ENCODE assay signal across 16 mouse cellular contexts in genomic region chr2:125015007-125015406, GRCm38 (mm10). TPM values are rescaled to one million over a fixed set of nuclear protein-coding genes. Genes with fewer than 3 reads are reported as not detected.
DNase-seq lines count a peak whose midpoint lies in the region; ATAC-seq and TF ChIP-seq lines count a peak whose summit lies in the region.
"Had no signal": no experiment of that assay in that cellular context is flagged by ENCODE, and none has a peak within 500 bp of the region (broad histone marks: within the 10 kb centered on the region; RNA-seq: fewer than 3 reads in every experiment).

No protein-coding gene starts in this region.

- no peak for TF ChIP-seq EP300 in lung, postnatal 0 days (IDR thresholded peaks at IDR 0.05)

- H3K4me1 ChIP-seq in lung, postnatal 0 days (ENCODE audit: insufficient read depth, low read depth, low read length): no peaks in the 10 kb centered on the region
- H3K4me1 ChIP-seq in lung, adult 2 months (ENCODE audit: control insufficient read depth, insufficient read depth, low read length): no peaks in the 10 kb centered on the region
- no peaks in the 10 kb centered on the region for H3K4me1 ChIP-seq in midbrain, embryonic 14.5 days (ENCODE audit: control insufficient read depth, insufficient read depth, low read length)
- H3K4me1 ChIP-seq: heart, embryonic 13.5 days had no signal

- WGBS in lung, postnatal 0 days: 64% methylated on average over 1 of the region's 1 CpGs
- WGBS in lung, adult 2 months: 39% methylated on average over 1 of the region's 1 CpGs
- WGBS in midbrain, embryonic 14.5 days: 94% methylated on average over 1 of the region's 1 CpGs

- no peak overlapping the region for H3K27ac ChIP-seq in lung, postnatal 0 days (ENCODE audit: low read length)
- no peak overlapping the region for H3K27ac ChIP-seq in midbrain, embryonic 14.5 days (replicated peaks; ENCODE audit: low read depth, low read length)
- H3K27ac ChIP-seq: heart, embryonic 13.5 days; hindbrain, postnatal 0 days had no signal

- H3K4me2 ChIP-seq in lung, postnatal 0 days (replicated peaks; ENCODE audit: low read depth, low read length): no peak overlapping the region
- H3K4me2 ChIP-seq in myocyte (ENCODE audit: low read depth): peak overlapping the region; percentile 37
- H3K4me2 ChIP-seq in midbrain, embryonic 14.5 days (ENCODE audit: low read length): no peak overlapping the region
- H3K4me2 ChIP-seq: heart, embryonic 13.5 days had no signal

- no peak overlapping the region for H3K9ac ChIP-seq in lung, postnatal 0 days (replicated peaks; ENCODE audit: low read depth)
- no peak overlapping the region for H3K9ac ChIP-seq in midbrain, embryonic 14.5 days (replicated peaks; ENCODE audit: low read length)
- H3K9ac ChIP-seq: heart, embryonic 13.5 days had no signal

- no peaks in the 10 kb centered on the region for H3K36me3 ChIP-seq in lung, postnatal 0 days (ENCODE audit: insufficient read depth, low read length)
- H3K36me3 ChIP-seq in myocyte (ENCODE audit: control insufficient read depth, insufficient read depth): no peaks in the 10 kb centered on the region
- H3K36me3 ChIP-seq in midbrain, embryonic 14.5 days (ENCODE audit: control insufficient read depth, insufficient read depth, low read length): no peaks in the 10 kb centered on the region
- H3K36me3 ChIP-seq: heart, embryonic 13.5 days had no signal

- 0 out of 2 replicates have a peak, but pooled peaks have one; percentile 5 for ATAC-seq in lung, postnatal 0 days
- ATAC-seq in midbrain, embryonic 14.5 days (ENCODE audit: low FRiP score, low TSS enrichment): no peak
- ATAC-seq: hindbrain, postnatal 0 days had no signal

- no peak for TF ChIP-seq CTCF in lung, postnatal 0 days (IDR thresholded peaks at IDR 0.05)
- no peak for TF ChIP-seq CTCF in lung, adult 2 months (IDR thresholded peaks at IDR 0.05; ENCODE audit: insufficient read depth, low read length)

- TF ChIP-seq POLR2A in lung, adult 2 months (IDR thresholded peaks at IDR 0.05; ENCODE audit: borderline replicate concordance, extremely low read depth, low read depth, low read length): no peak
- TF ChIP-seq POLR2A in myocyte (IDR thresholded peaks at IDR 0.05; ENCODE audit: insufficient read length, low read depth): no peak

- H3K79me2 ChIP-seq in myocyte (ENCODE audit: control insufficient read depth, insufficient read depth): no peaks in the 10 kb centered on the region

- H3K4me3 ChIP-seq in lung, postnatal 0 days (ENCODE audit: low read depth, low read length): no peak overlapping the region
- H3K4me3 ChIP-seq in lung, adult 2 months (replicated peaks; ENCODE audit: extremely low read depth, low read depth, low read length): no peak overlapping the region
- H3K4me3 ChIP-seq in myocyte: no peak overlapping the region
- H3K4me3 ChIP-seq in midbrain, embryonic 14.5 days (replicated peaks; ENCODE audit: low read depth, low read length): no peak overlapping the region
- H3K4me3 ChIP-seq: erythroblast, embryonic 14.5 days; heart, embryonic 13.5 days had no signal

- no peaks in the 10 kb centered on the region for H3K27me3 ChIP-seq in lung, postnatal 0 days (replicated peaks; ENCODE audit: insufficient read depth, low read length)
- no peaks in the 10 kb centered on the region for H3K27me3 ChIP-seq in myocyte (ENCODE audit: control insufficient read depth, insufficient read depth, insufficient read length)
- no peaks in the 10 kb centered on the region for H3K27me3 ChIP-seq in midbrain, embryonic 14.5 days (ENCODE audit: control insufficient read depth, insufficient read depth, low read length)
- H3K27me3 ChIP-seq: CH12.LX; heart, embryonic 13.5 days had no signal

- no peak overlapping the region for H3ac ChIP-seq in myocyte (ENCODE audit: control insufficient read depth, insufficient read length)

- H3K9me3 ChIP-seq in lung, postnatal 0 days (ENCODE audit: low read length): no peaks in the 10 kb centered on the region
- H3K9me3 ChIP-seq in midbrain, embryonic 14.5 days (ENCODE audit: control insufficient read depth, low read length): no peaks in the 10 kb centered on the region
- H3K9me3 ChIP-seq: heart, embryonic 13.5 days had no signal

- DNase-seq in lung, postnatal 0 days (ENCODE audit: low spot score): no peak
- DNase-seq in lung, adult 2 months: no peak
- DNase-seq in NIH3T3 (ENCODE audit: low read depth): peak; percentile 24
- DNase-seq in cerebellum, adult 9-10 months: peak; percentile 84
- no peak for DNase-seq in embryo, embryonic 9.5 days (ENCODE audit: extremely low spot score)
- no peak for DNase-seq in midbrain, embryonic 14.5 days
- DNase-seq: heart, postnatal 4 days; kidney, adult 18-20 months; kidney, postnatal 25 days; layer of hippocampus, adult 9-11 months; thymus, adult 18-20 months had no signal

TF ChIP-seq in myocyte, 11 proteins besides CTCF, POLR2A, EP300 and RAD21:
- peak; percentile 71 for TF ChIP-seq SRF (IDR thresholded peaks at IDR 0.05; ENCODE audit: control insufficient read depth, insufficient read length, low read depth)
- no peak for TF ChIP-seq TCF12 (IDR thresholded peaks at IDR 0.05; ENCODE audit: insufficient read depth, poor library complexity, severe bottlenecking)
- TF ChIP-seq CEBPB (IDR thresholded peaks at IDR 0.05; ENCODE audit: insufficient read depth, poor library complexity, severe bottlenecking): no peak
- no peak for TF ChIP-seq MYOG (IDR thresholded peaks at IDR 0.05; ENCODE audit: control insufficient read depth in 1 of 3, insufficient read depth in 1 of 3, insufficient read length in 2 of 3, low read depth in 2 of 3)
- TF ChIP-seq MYOD1 (IDR thresholded peaks at IDR 0.05; ENCODE audit: control insufficient read depth in 1 of 3, insufficient read length in 2 of 3, low read depth in 2 of 3): peak in 1 of 3 experiments; percentile 31
- TF ChIP-seq E2F4 (IDR thresholded peaks at IDR 0.05; ENCODE audit: insufficient read depth): no peak
- TF ChIP-seq MAX (IDR thresholded peaks at IDR 0.05; ENCODE audit: low read depth): no peak
- TF ChIP-seq POLR2AphosphoS2 (IDR thresholded peaks at IDR 0.05; ENCODE audit: insufficient read length, low read depth): no peak
- no peak for TF ChIP-seq REST (IDR thresholded peaks at IDR 0.05; ENCODE audit: insufficient read depth, insufficient read length)

RNA-seq across cellular contexts. Expression of gene Slc24a5, which starts 52.9 kb away (rescaled TPM):
- 0.88 and 2.0 TPM in 2 replicates for polyA plus RNA-seq in lung, postnatal 0 days (2015; fragmentation: Nextera tagmentation; extraction: Ambion mirVana)
- 0.07 TPM in 1 of 2 replicates, not detected in the other for polyA plus RNA-seq in lung, adult 2 months (2012; rRNA removed)
- polyA plus RNA-seq in myocyte (2012; fragmentation: generic; extraction: Trizol): 0.12 TPM
- 7.6 and 8.1 TPM in 2 replicates for polyA plus RNA-seq in midbrain, embryonic 14.5 days (2014; fragmentation: Nextera tagmentation; extraction: Ambion mirVana)
- polyA plus RNA-seq: erythroblast, embryonic 14.5 days had no signal

Comparison
In these comparisons a context has a peak if more than half of its experiments do, and no peak if none do; other contexts are left out.
1. DNase-seq: peak in NIH3T3 (single experiment) and cerebellum, adult 9-10 months (single experiment); none in lung, postnatal 0 days (single experiment), lung, adult 2 months (single experiment), embryo, embryonic 9.5 days (single experiment) and midbrain, embryonic 14.5 days (single experiment).